Mouse (Mus musculus): ENCODE measurements at regions not wholly inside any gene's neighbourhood (a gene's known extent, or its start where the extent isn't known, plus 50 kb on each side); places are given as distances from the start of the nearest gene placed in this dataset.

GRCm38 (mm10) chr5:78993258-78993657, 1585.4 kb upstream of the Igfbp7 start:
- Histone ChIP-seq H3K4me2 (no peak overlapping the region), H3K36me3 (replicated peaks) (no peaks in the 10 kb centered on the region), H3K4me1 (no peaks in the 10 kb centered on the region), H3K27ac (no peak overlapping the region), H3K4me3 (no peak overlapping the region), H3K9ac (no peak overlapping the region), H3K9me3 (no peaks in the 10 kb centered on the region), H3K27me3 (replicated peaks) (no peaks in the 10 kb centered on the region)
- WGBS: 26% methylated on average over 3 of the region's 3 CpGs
- 0 out of 2 replicates have a peak, but pooled peaks have one; percentile 52 for ATAC-seq (replicated peaks)

GRCm38 (mm10) chr5:78989714-78990113, 1581.9 kb upstream of the Igfbp7 start:
- H3K27me3 ChIP-seq (replicated peaks): no peaks in the 10 kb centered on the region
- peak; percentile 60; the same call in 1 of the 2 replicates for ATAC-seq (replicated peaks)
- H3K36me3 ChIP-seq (replicated peaks): no peaks in the 10 kb centered on the region

GRCm38 (mm10) chr5:78976480-78977041, 1568.7 kb upstream of the Igfbp7 start:
- Histone ChIP-seq H3K36me3 (replicated peaks) (no peaks in the 10 kb centered on the region), H3K4me3 (no peak overlapping the region), H3K27me3 (replicated peaks) (no peaks in the 10 kb centered on the region), H3K4me2 (no peak overlapping the region), H3K4me1 (no peaks in the 10 kb centered on the region), H3K9me3 (no peaks in the 10 kb centered on the region), H3K9ac (no peak overlapping the region), H3K27ac (no peak overlapping the region)
- 84% methylated on average over 3 of the region's 3 CpGs for WGBS
- no peak for ATAC-seq (replicated peaks)

More at GRCm38 (mm10) chr5:78989714-78990113, 1581.9 kb upstream of the Igfbp7 start:
- 62% methylated on average over 1 of the region's 1 CpGs for WGBS
- Histone ChIP-seq H3K27ac (no peak overlapping the region), H3K4me2 (no peak overlapping the region), H3K4me3 (no peak overlapping the region), H3K4me1 (no peaks in the 10 kb centered on the region), H3K9ac (no peak overlapping the region), H3K9me3 (no peaks in the 10 kb centered on the region)

- H3K9me3 ChIP-seq: no peaks in the 10 kb centered on the region
- no peaks in the 10 kb centered on the region for H3K27me3 ChIP-seq (replicated peaks)
- H3K4me3 ChIP-seq: no peak overlapping the region
- no peak overlapping the region for H3K4me2 ChIP-seq
- H3K9ac ChIP-seq: no peak overlapping the region
- H3K27ac ChIP-seq: no peak overlapping the region
- no peaks in the 10 kb centered on the region for H3K4me1 ChIP-seq
- ATAC-seq (replicated peaks): no peak
- H3K36me3 ChIP-seq (replicated peaks): no peaks in the 10 kb centered on the region
These were observed 1537.9 kb upstream of the Igfbp7 start for GRCm38 (mm10) chr5:78945702-78946101.

GRCm38 (mm10) chr5:78921860-78922610, 1514.2 kb upstream of the Igfbp7 start:
- Histone ChIP-seq H3K9ac (no peak overlapping the region), H3K27ac (no peak overlapping the region), H3K36me3 (replicated peaks) (no peaks in the 10 kb centered on the region), H3K9me3 (no peaks in the 10 kb centered on the region), H3K4me1 (no peaks in the 10 kb centered on the region), H3K27me3 (replicated peaks) (no peaks in the 10 kb centered on the region), H3K4me2 (no peak overlapping the region), H3K4me3 (no peak overlapping the region)
- ATAC-seq (replicated peaks): no peak
- 58% methylated on average over 3 of the region's 3 CpGs for WGBS

GRCm38 (mm10) chr5:78900128-78900527, 1492.3 kb upstream of the Igfbp7 start:
- H3K4me2 ChIP-seq: no peak overlapping the region
- no peaks in the 10 kb centered on the region for H3K27me3 ChIP-seq (replicated peaks)
- WGBS: 93% methylated on average over 3 of the region's 3 CpGs
- H3K27ac ChIP-seq: no peak overlapping the region
- no peak overlapping the region for H3K9ac ChIP-seq
- no peak overlapping the region for H3K4me3 ChIP-seq
- no peaks in the 10 kb centered on the region for H3K36me3 ChIP-seq (replicated peaks)
- H3K4me1 ChIP-seq: no peaks in the 10 kb centered on the region
- H3K9me3 ChIP-seq: no peaks in the 10 kb centered on the region
- ATAC-seq (replicated peaks): no peak

GRCm38 (mm10) chr5:78878775-78879174, 1470.9 kb upstream of the Igfbp7 start:
- WGBS: 32% methylated on average over 3 of the region's 3 CpGs
- no peak for ATAC-seq (replicated peaks)
- H3K27ac ChIP-seq: no peak overlapping the region
- H3K36me3 ChIP-seq (replicated peaks): no peaks in the 10 kb centered on the region
- H3K4me1 ChIP-seq: no peaks in the 10 kb centered on the region
- no peak overlapping the region for H3K9ac ChIP-seq
- H3K4me3 ChIP-seq: no peak overlapping the region
- no peaks in the 10 kb centered on the region for H3K27me3 ChIP-seq (replicated peaks)
- H3K9me3 ChIP-seq: no peaks in the 10 kb centered on the region
- H3K4me2 ChIP-seq: no peak overlapping the region

- H3K36me3 ChIP-seq (replicated peaks): no peaks in the 10 kb centered on the region
- no peak overlapping the region for H3K27ac ChIP-seq
- no peaks in the 10 kb centered on the region for H3K4me1 ChIP-seq
- no peak for ATAC-seq (replicated peaks)
- H3K27me3 ChIP-seq (replicated peaks): no peaks in the 10 kb centered on the region
- H3K9me3 ChIP-seq: no peaks in the 10 kb centered on the region
- H3K9ac ChIP-seq: no peak overlapping the region
- WGBS: 81% methylated on average over 1 of the region's 1 CpGs
- H3K4me3 ChIP-seq: no peak overlapping the region
- H3K4me2 ChIP-seq: no peak overlapping the region
These were observed 1437.3 kb upstream of the Igfbp7 start for GRCm38 (mm10) chr5:78845126-78845525.

GRCm38 (mm10) chr5:78797391-78797790, 1389.5 kb upstream of the Igfbp7 start:
- Histone ChIP-seq H3K36me3 (replicated peaks) (no peaks in the 10 kb centered on the region), H3K4me2 (no peak overlapping the region), H3K9me3 (no peaks in the 10 kb centered on the region), H3K9ac (no peak overlapping the region), H3K27me3 (replicated peaks) (no peaks in the 10 kb centered on the region), H3K27ac (no peak overlapping the region), H3K4me3 (no peak overlapping the region), H3K4me1 (no peaks in the 10 kb centered on the region)
- no peak for ATAC-seq (replicated peaks)
- whole genome bisulfite sequencing: 57% methylated on average over 1 of the region's 1 CpGs
